Mouse (Mus musculus) heart, embryonic 16.5 days (tissue): ENCODE data around the gene Slc25a36. TPM values are rescaled to one million over a fixed set of nuclear protein-coding genes. Genes with fewer than 3 reads are reported as not detected.

Source experiments
- ATAC-seq: fragments of 200-750 bp; cut with Nextera tagmentation; replicated peaks from 2 replicates; pipeline ENCODE4 v1.8.0; 2017; ENCODE audit warnings: moderate number of reproducible peaks; ENCODE audit not compliant: insufficient read depth, low FRiP score; ENCODE audit errors: extremely low read depth
- H3K27ac ChIP-seq: fragments of 300-500 bp; sonication (generic); 2 replicates; pipeline ENCODE4 v1.5.1; 2014; ENCODE audit warnings: mild to moderate bottlenecking, low read length, control low read depth, moderate library complexity
- H3K27me3 ChIP-seq: fragments of 300-500 bp; sonication (generic); 2 replicates; pipeline ENCODE4 v1.6.1; 2014; ENCODE audit warnings: low read length, mixed read lengths; ENCODE audit not compliant: control insufficient read depth, insufficient read depth
- H3K36me3 ChIP-seq: fragments of 300-500 bp; sonication (generic); 2 replicates; pipeline ENCODE4 v1.6.1; 2014; ENCODE audit not compliant: control insufficient read depth, insufficient read depth
- H3K4me1 ChIP-seq: fragments of 300-500 bp; sonication (generic); 2 replicates; pipeline ENCODE4 v1.6.1; 2014; ENCODE audit warnings: low read length, mixed read lengths; ENCODE audit not compliant: control insufficient read depth, insufficient read depth
- H3K4me2 ChIP-seq: fragments of 300-500 bp; sonication (generic); 2 replicates; pipeline ENCODE4 v1.6.1; 2014; ENCODE audit warnings: low read depth, mild to moderate bottlenecking, control low read depth, low read length
- H3K4me3 ChIP-seq: fragments of 300-500 bp; sonication (generic); 2 replicates; pipeline ENCODE4 v1.5.1; 2014; ENCODE audit warnings: mild to moderate bottlenecking, control low read depth, low read length
- H3K9ac ChIP-seq: fragments of 300-500 bp; sonication (generic); 2 replicates; pipeline ENCODE4 v1.6.1; 2014; ENCODE audit warnings: low read length, control low read depth
- H3K9me3 ChIP-seq: fragments of 300-500 bp; sonication (generic); replicated peaks from 2 replicates; pipeline ENCODE4 v1.6.1; 2016; ENCODE audit warnings: low read length; ENCODE audit not compliant: control insufficient read depth
- WGBS: fragments of 180-500 bp; shearing (Covaris S2); extraction: QIAGEN DNeasy Blood & Tissue Kit; methylation state at CpG from one replicate; pipeline ENCODE4 v1.1.7; 2014; 5-methylcytosine and 5-hydroxymethylcytosine counted together
- polyA plus RNA-seq: library from polyadenylated mRNA; unstranded; fragments of >200 nt; fragmentation: Nextera tagmentation; extraction: Ambion mirVana; gene quantifications from 2 replicates; pipeline ENCODE4 v1.2.1, GENCODE M21; 2015

Gene Slc25a36
- polyA plus RNA-seq, 1 experiment from 2014 or later, result 42.3 TPM

DNA sequence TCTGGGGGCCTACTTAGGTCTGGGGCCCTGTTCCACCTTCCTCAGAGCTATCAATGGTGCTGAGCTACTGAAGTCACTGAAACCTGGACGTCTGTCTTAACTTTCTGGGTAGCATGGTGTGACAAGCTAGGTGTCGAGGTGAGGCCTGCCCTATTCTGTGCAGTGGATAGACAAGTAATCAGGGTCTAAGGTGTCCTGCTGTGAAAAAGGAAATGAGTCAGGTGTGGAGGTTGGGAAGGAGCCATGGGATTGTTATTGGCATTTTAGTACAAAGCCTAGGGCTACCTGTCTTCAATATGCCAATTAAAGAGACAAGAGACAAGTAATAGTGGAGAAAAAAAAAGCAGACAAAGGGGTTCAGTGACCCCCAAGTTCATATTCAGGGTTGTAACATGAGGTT is 30.8 kb upstream of the Slc25a36 start:
- Histone ChIP-seq H3K36me3 (no peaks in the 10 kb centered on the region), H3K4me2 (no peak overlapping the region), H3K4me3 (no peak overlapping the region), H3K9me3 (no peaks in the 10 kb centered on the region), H3K4me1 (peaks cover 25% of the 10 kb centered on the region), H3K27ac (no peak overlapping the region), H3K9ac (no peak overlapping the region), H3K27me3 (no peaks in the 10 kb centered on the region)
- no peak for ATAC-seq
- 62% methylated on average over 2 of the region's 2 CpGs for WGBS

- ATAC-seq, result no peak
- H3K27me3 ChIP-seq, result no peaks in the 10 kb centered on the region
- no peak overlapping the region for H3K27ac ChIP-seq
- 65% methylated on average over 10 of the region's 10 CpGs for WGBS
- H3K4me2 ChIP-seq, result no peak overlapping the region
- H3K36me3 ChIP-seq, result no peaks in the 10 kb centered on the region
- no peak overlapping the region for H3K9ac ChIP-seq
- H3K9me3 ChIP-seq, result no peaks in the 10 kb centered on the region
- peaks cover 12% of the 10 kb centered on the region for H3K4me1 ChIP-seq
- no peak overlapping the region for H3K4me3 ChIP-seq
These were observed 29.4 kb upstream of the Slc25a36 start for GRCm38 (mm10) chr9:97140145-97140932.

- Histone ChIP-seq H3K4me1 (peaks cover 7% of the 10 kb centered on the region), H3K9ac (no peak overlapping the region), H3K36me3 (no peaks in the 10 kb centered on the region), H3K9me3 (no peaks in the 10 kb centered on the region), H3K4me3 (no peak overlapping the region), H3K27ac (no peak overlapping the region), H3K4me2 (no peak overlapping the region), H3K27me3 (no peaks in the 10 kb centered on the region)
- WGBS, result 79% methylated on average over 4 of the region's 4 CpGs
- ATAC-seq, result no peak
These were observed 26.7 kb upstream of the Slc25a36 start for GRCm38 (mm10) chr9:97137678-97138077.

DNA sequence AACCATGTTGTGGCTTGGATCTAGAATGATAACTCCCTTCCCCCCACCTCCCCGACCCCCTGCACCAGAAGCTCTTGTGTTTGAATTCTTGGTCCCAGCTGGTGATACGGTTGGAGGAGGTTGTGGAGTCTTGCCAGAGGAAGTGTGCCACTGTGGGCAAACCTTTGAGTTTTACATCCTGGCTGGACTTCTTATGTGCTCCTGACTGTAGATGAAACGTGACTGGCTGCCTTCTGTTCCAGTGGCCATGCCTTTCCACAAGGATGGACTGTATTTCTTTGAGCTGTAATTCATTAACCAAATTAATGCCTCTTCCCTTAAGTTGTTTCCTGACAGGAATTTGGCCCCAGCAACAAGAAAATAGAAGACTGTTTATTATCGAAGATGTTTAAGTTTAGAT is 26.2 kb upstream of the Slc25a36 start:
- Histone ChIP-seq H3K4me2 (no peak overlapping the region), H3K9ac (no peak overlapping the region), H3K9me3 (no peaks in the 10 kb centered on the region), H3K4me3 (no peak overlapping the region), H3K27me3 (no peaks in the 10 kb centered on the region), H3K4me1 (peaks cover 7% of the 10 kb centered on the region), H3K36me3 (no peaks in the 10 kb centered on the region), H3K27ac (no peak overlapping the region)
- no peak for ATAC-seq
- WGBS, result 77% methylated on average over 4 of the region's 4 CpGs

DNA sequence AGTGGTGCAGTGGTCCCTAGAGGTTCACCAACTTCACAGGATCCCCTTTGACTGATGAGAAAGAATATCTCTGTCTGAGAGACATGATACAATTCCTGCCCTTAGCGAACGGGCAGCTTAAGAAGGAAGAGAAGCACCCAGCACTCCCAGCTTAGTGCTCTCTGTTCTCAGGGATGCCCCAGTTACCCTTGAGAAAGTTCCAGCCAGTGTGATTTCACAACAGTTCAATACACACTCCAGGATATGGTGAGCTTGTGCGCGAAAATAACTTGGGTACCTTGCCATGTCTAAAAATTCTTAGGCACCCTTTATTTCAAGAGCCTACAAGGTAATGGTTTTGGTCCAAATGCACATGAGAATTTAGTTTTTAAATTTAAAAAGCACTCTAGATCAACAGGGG is 24.9 kb upstream of the Slc25a36 start:
- Histone ChIP-seq H3K27me3 (no peaks in the 10 kb centered on the region), H3K4me1 (peaks cover 7% of the 10 kb centered on the region), H3K27ac (no peak overlapping the region), H3K4me3 (no peak overlapping the region), H3K9ac (no peak overlapping the region), H3K4me2 (no peak overlapping the region), H3K9me3 (no peaks in the 10 kb centered on the region), H3K36me3 (no peaks in the 10 kb centered on the region)
- no peak for ATAC-seq
- WGBS, result 89% methylated on average over 4 of the region's 4 CpGs

GRCm38 (mm10) chr9:97133178-97133577 is 22.2 kb upstream of the Slc25a36 start:
- no peaks in the 10 kb centered on the region for H3K36me3 ChIP-seq
- H3K9me3 ChIP-seq, result no peaks in the 10 kb centered on the region; the same call in 1 of the 2 replicates
- WGBS, result 39% methylated on average over 8 of the region's 8 CpGs
- H3K4me2 ChIP-seq, result no peak overlapping the region
- H3K4me1 ChIP-seq, result peaks cover 2% of the 10 kb centered on the region; the same call in 1 of the 2 replicates
- H3K27me3 ChIP-seq, result no peaks in the 10 kb centered on the region
- H3K4me3 ChIP-seq, result no peak overlapping the region
- ATAC-seq, result no peak
- H3K27ac ChIP-seq, result no peak overlapping the region
- H3K9ac ChIP-seq, result no peak overlapping the region

DNA sequence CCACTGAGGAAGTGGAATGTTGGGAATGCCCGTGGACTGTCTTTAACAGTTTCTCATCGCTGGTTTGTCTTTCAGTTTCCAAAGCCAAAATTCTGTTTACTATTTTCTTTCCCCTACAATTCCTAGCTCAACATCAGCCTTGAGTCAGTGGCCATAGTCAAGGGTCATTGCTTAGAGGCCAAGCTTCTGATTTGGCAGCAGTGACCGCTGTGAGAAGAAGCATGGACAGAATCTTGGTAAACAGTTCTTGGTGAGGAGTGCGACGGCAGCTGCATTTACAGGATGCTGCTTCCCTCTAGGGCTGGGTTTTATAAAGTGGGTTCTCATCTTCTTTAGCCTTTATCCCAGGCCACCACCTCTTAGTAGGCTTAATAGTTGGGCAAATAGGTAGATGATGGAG is 19.0 kb upstream of the Slc25a36 start:
- H3K27ac ChIP-seq, result no peak overlapping the region
- H3K4me2 ChIP-seq, result no peak overlapping the region
- H3K27me3 ChIP-seq, result no peaks in the 10 kb centered on the region
- no peak overlapping the region for H3K4me3 ChIP-seq
- peaks cover 8% of the 10 kb centered on the region for H3K9me3 ChIP-seq
- no peak overlapping the region for H3K9ac ChIP-seq
- ATAC-seq, result no peak
- 81% methylated on average over 5 of the region's 5 CpGs for WGBS
- no peaks in the 10 kb centered on the region for H3K36me3 ChIP-seq
- H3K4me1 ChIP-seq, result peaks cover 2% of the 10 kb centered on the region; the same call in 1 of the 2 replicates

- no peak overlapping the region for H3K27ac ChIP-seq
- no peak overlapping the region for H3K4me2 ChIP-seq
- ATAC-seq, result no peak
- no peaks in the 10 kb centered on the region for H3K36me3 ChIP-seq
- no peaks in the 10 kb centered on the region for H3K4me1 ChIP-seq
- 58% methylated on average over 23 of the region's 23 CpGs for WGBS
- no peak overlapping the region for H3K4me3 ChIP-seq
- no peak overlapping the region for H3K9ac ChIP-seq
- peaks cover 8% of the 10 kb centered on the region for H3K9me3 ChIP-seq
- no peaks in the 10 kb centered on the region for H3K27me3 ChIP-seq
These were observed 13.2 kb upstream of the Slc25a36 start for GRCm38 (mm10) chr9:97123934-97124692.

DNA sequence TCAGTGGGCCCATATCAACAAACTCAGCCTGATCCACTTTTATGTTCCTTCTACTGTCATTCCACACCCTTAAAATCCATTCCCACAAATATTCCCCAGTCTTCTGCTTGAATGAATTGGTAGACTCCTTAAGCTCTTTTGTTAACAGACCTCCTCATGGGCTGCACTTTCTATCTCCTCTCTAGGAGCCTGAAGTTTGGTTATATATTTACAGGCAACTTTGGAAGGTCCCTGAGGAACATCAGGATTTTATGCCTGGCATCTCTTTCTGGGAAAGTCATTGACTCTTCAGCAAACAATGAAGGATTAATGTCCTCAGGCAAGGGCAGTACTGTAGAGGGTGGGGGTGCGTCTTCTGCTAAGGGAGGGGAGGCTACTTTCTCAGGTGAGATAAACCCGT is 10.5 kb upstream of the Slc25a36 start:
- no peak overlapping the region for H3K27ac ChIP-seq
- WGBS, result 84% methylated on average over 2 of the region's 2 CpGs
- no peak for ATAC-seq

More for the DNA sequence above, 10.5 kb upstream of the Slc25a36 start:
- H3K27me3 ChIP-seq, result no peaks in the 10 kb centered on the region
- H3K4me2 ChIP-seq, result no peak overlapping the region
- H3K4me1 ChIP-seq, result no peaks in the 10 kb centered on the region
- no peaks in the 10 kb centered on the region for H3K9me3 ChIP-seq
- no peak overlapping the region for H3K9ac ChIP-seq
- H3K4me3 ChIP-seq, result no peak overlapping the region
- H3K36me3 ChIP-seq, result no peaks in the 10 kb centered on the region
